Mouse (Mus musculus) liver, postnatal 0 days (tissue): ENCODE measurements at regions not wholly inside any gene's neighbourhood (a gene's known extent, or its start where the extent isn't known, plus 50 kb on each side); places are given as distances from the start of the nearest gene placed in this dataset.

Experiments used
- CTCF ChIP-seq: sonication (generic); IDR thresholded peaks from 2 replicates; pipeline ENCODE4 v1.5.1; 2016; ENCODE audit warnings: antibody characterized with exemption, low read depth
- EP300 ChIP-seq: IDR thresholded peaks from 2 replicates; pipeline ENCODE4 v1.6.1; 2016; ENCODE audit warnings: antibody characterized with exemption, low read depth, mild to moderate bottlenecking

DNA sequence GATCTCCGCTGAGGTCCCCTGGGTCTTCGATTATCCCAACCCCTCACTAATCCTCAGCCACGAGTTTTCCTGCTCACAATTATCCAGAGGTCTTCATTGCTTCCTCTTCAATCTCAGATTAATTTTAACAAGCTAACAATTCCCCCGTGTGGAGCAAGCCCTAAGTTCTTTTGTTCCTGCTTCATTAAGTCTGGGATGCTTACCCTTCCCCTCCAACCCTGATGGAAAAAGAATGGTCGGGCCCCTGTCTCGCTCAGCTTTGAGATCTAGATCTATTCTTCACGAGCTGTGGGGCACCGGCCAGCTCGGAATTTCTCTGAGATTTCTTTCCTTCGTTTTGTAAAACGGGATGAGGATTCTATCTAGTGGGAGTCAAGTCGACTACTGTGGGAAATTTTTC, 65.7 kb upstream of the Ephb1 start:
- TF ChIP-seq CTCF = no peak
- no peak for TF ChIP-seq EP300
